Mouse (Mus musculus) neutrophil, adult 5-6 weeks (primary cell): Measurements from ENCODE around the gene Htt. TPM values are rescaled to one million over a fixed set of nuclear protein-coding genes. Genes with fewer than 3 reads are reported as not detected.
"Not testable (repeated sequence)": the region's sequence is repeated elsewhere in the genome, so short reads cannot be mapped to it uniquely, and the experiment has no call there.

ENCODE experiments used
- ATAC-seq: fragments of 151-379, 151-347 bp; 2 replicates; pipeline ENCODE4 v1.8.0; 2017; ENCODE audit warnings: mild to moderate bottlenecking, moderate TSS enrichment; ENCODE audit not compliant: insufficient number of reproducible peaks, poor library complexity, low FRiP score, severe bottlenecking; ENCODE audit errors: extremely low read depth
- total RNA-seq: library from RNA; stranded (forward); fragments of 200-1000 nt; gene quantifications from 2 replicates; pipeline ENCODE4 v1.2.3, GENCODE M21; 2017

Htt gene
- 27.9 and 30.7 TPM in 2 replicates for total RNA-seq

- ATAC-seq, result peak; percentile 95
These were observed at the start of gene Htt for GRCm38 (mm10) chr5:34761509-34761908. Htt (plus strand) TSS chr5:34761740.

GRCm38 (mm10) chr5:34714371-34714770 lies 47.2 kb upstream of the Htt start:
- not testable (repeated sequence) for ATAC-seq

DNA sequence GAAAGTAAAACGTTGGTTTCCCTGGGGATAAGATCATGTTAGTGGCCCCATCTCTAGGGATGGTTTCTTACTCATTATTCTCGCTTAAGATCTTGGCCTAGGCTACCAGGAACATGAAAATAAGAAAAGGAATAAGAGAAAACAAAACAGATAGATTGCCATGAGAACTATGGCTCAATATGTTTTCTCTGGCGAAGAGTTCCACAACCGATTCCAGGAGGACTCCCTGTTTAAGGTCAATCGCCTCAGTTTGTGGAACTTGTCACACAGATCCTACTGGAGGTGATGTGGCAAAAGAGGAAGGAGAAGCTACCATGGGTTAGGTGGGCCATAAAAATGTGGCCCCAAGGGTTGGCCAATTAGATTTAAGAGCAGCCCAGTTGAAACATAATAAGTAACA lies 46.7 kb upstream of the Htt start:
- no peak for ATAC-seq

GRCm38 (mm10) chr5:34729141-34729540 lies 32.4 kb upstream of the Htt start:
- no peak for ATAC-seq

DNA sequence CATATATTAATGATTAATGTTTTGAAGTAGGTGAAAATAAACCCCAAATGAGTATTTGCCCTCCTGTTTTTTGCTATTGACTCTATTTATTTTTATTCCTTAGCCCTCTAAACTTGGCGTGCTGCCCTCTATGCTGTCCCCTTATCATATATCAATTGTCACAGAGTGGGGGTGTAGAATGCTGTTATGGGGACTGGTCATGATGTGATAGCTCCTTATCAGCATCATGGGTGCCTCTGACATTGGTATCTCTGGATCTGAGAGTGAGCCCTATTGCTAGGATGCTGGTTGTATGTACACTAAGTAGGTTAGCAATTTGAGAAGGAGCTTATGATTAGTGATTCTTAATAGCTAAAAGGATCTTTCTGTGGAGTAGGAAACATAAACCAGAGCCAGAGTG lies 31.3 kb upstream of the Htt start:
- no peak for ATAC-seq

- no peak for ATAC-seq
These were observed 10.1 kb upstream of the Htt start for GRCm38 (mm10) chr5:34751477-34751876.

DNA sequence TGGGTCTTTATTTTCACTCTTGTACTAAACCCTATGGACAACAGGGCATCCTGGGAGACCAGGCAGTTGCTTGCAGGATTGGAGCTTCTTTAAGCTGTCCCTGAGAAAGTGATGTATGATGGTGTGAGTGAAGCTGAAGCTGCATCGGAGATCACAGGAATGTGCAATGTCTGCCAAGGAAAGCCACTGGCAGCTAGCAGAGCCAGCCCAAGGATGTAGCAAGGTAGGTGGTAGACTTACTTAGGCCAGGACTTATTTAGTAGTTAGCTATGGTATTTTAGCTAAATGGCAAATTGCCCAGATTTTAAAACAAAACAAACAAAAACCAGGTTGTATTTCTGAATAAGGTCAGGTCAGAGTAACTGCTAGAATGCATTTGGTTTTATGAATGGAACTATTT lies 2.8 kb upstream of the Htt start:
- no peak for ATAC-seq

GRCm38 (mm10) chr5:34760850-34761508 lies 561 bp upstream of the Htt start:
- ATAC-seq, result no peak

GRCm38 (mm10) chr5:34761934-34762611 lies 533 bp downstream of the Htt start:
- no peak for ATAC-seq

DNA sequence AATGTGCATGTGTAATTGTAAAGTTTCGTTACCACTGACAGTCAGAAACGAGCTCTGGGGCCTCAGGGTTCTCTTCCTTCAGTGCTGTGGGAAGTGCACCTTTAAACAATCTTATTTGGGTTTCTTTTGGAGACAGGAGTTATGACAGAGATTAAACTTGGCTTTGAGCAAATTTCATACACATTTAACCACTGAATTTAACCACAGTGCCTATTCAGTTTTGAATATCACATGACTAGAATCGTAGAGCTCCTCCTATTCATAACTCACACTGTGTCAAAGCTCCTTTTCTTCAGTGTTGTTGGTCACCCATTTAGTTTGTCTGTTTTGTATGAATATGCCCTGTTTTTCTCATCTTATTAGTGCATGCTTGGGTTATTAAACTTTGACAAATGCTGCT lies 10.3 kb downstream of the Htt start:
- no peak for ATAC-seq

- no peak for ATAC-seq
These were observed 11.2 kb downstream of the Htt start for GRCm38 (mm10) chr5:34772696-34773245.

- ATAC-seq, result 0 out of 2 replicates have a peak, but pooled peaks have one; percentile 36
These were observed 11.9 kb downstream of the Htt start for GRCm38 (mm10) chr5:34773392-34773791.

- ATAC-seq, result no peak
These were observed 23.5 kb downstream of the Htt start for GRCm38 (mm10) chr5:34785027-34785426.

GRCm38 (mm10) chr5:34791141-34791540 lies 29.6 kb downstream of the Htt start:
- no peak for ATAC-seq

DNA sequence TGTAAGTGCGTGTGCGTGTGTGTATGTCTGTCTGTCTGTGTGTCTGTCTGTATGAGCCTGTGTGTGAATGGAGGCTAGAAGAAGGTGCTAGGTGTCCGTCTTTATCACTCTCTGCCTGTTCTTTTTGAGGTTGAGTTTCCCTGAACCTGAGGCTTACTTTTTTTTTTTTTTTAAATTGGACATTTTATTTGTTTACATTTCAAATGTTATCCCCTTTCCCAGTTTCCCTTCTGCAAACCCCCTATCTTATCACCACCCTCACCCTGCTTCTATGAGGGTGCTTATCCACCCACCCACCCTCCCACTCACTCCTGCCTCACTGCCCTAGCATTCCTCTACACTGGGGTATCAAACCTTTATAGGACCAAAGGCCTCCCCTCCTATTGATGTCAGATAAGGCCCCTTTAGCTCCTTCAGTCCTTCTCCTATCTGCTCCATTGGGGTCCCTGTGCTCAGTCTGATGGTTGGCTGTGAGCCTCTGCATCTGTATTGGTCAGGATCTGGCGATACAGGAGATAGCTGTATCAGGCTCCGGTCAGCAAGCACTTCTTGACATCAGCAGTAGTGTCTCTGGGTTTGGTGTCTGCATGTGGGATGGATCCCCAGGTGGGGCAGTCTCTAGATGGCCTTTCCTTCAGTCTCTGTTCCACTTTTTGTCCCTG lies 38.9 kb downstream of the Htt start:
- ATAC-seq, result no peak

- ATAC-seq, result no peak
These were observed 44.5 kb downstream of the Htt start for GRCm38 (mm10) chr5:34806038-34806437.

GRCm38 (mm10) chr5:34822431-34823149 lies 61.0 kb downstream of the Htt start:
- ATAC-seq, result no peak

GRCm38 (mm10) chr5:34854079-34854478 lies 92.5 kb downstream of the Htt start:
- ATAC-seq, result no peak

DNA sequence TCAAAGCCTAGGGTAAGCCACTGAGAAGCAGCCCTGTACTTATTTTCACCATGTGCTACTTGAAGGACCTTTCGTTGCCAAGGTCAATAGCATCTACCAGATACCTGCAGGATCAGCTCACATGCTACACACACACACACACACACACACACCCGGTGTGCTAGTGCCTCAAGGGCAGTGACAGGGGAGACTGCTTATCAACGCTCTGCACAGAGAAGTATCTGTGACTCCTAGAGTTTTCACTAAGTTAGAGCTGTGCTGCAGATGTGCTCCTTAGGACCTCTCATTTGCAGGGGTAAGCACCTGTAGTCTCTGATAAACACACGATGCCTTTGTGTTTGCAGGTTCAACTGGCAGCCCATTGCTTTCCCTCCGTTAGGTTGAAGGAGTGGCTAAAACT lies 103.8 kb downstream of the Htt start:
- ATAC-seq, result no peak
